Mouse (Mus musculus): Measurements from ENCODE around the gene Exo5. TPM values are rescaled to one million over a fixed set of nuclear protein-coding genes. Genes with fewer than 3 reads are reported as not detected.

The Exo5 gene
- total RNA-seq, 4 experiments from 2014 or later = 2.6 to 3.4 (median 2.9) TPM

- no peak for DNase-seq (ENCODE audit: low spot score)
These were observed 19.2 kb downstream of the Exo5 start for GRCm38 (mm10) chr4:120905644-120906043.

- DNase-seq (ENCODE audit: low spot score) = no peak
These were observed 20.3 kb downstream of the Exo5 start for GRCm38 (mm10) chr4:120904533-120904932.

GRCm38 (mm10) chr4:120895810-120896584, 28.8 kb downstream of the Exo5 start:
- DNase-seq (ENCODE audit: low spot score) = no peak

GRCm38 (mm10) chr4:120895226-120895625, 29.6 kb downstream of the Exo5 start:
- no peak for DNase-seq (ENCODE audit: low spot score)

- DNase-seq (ENCODE audit: low spot score) = no peak
These were observed 30.2 kb downstream of the Exo5 start for GRCm38 (mm10) chr4:120894584-120894983.

- DNase-seq (ENCODE audit: low spot score) = no peak
These were observed 31.0 kb downstream of the Exo5 start for GRCm38 (mm10) chr4:120893656-120894401.

GRCm38 (mm10) chr4:120892516-120892915, 32.3 kb downstream of the Exo5 start:
- DNase-seq (ENCODE audit: low spot score) = no peak

- DNase-seq (ENCODE audit: low spot score) = no peak
These were observed 32.9 kb downstream of the Exo5 start for GRCm38 (mm10) chr4:120891960-120892359.

- no peak for DNase-seq (ENCODE audit: low spot score)
These were observed 33.9 kb downstream of the Exo5 start for GRCm38 (mm10) chr4:120890754-120891440.

- DNase-seq (ENCODE audit: low spot score) = no peak
These were observed 35.9 kb downstream of the Exo5 start for GRCm38 (mm10) chr4:120888884-120889283.

- DNase-seq (ENCODE audit: low spot score) = peak; percentile 19
These were observed 37.3 kb downstream of the Exo5 start for GRCm38 (mm10) chr4:120887381-120888112.

GRCm38 (mm10) chr4:120886811-120887210, 38.0 kb downstream of the Exo5 start:
- no peak for DNase-seq (ENCODE audit: low spot score)

- DNase-seq (ENCODE audit: low spot score) = no peak
These were observed 38.7 kb downstream of the Exo5 start for GRCm38 (mm10) chr4:120886131-120886530.

GRCm38 (mm10) chr4:120885208-120886120, 39.4 kb downstream of the Exo5 start:
- no peak for DNase-seq (ENCODE audit: low spot score)

- no peak for DNase-seq (ENCODE audit: low spot score)
These were observed 42.7 kb downstream of the Exo5 start for GRCm38 (mm10) chr4:120882002-120882625.

GRCm38 (mm10) chr4:120880731-120881432, 43.9 kb downstream of the Exo5 start:
- no peak for DNase-seq (ENCODE audit: low spot score)

- no peak for DNase-seq (ENCODE audit: low spot score)
These were observed 45.4 kb downstream of the Exo5 start for GRCm38 (mm10) chr4:120879386-120879785.

GRCm38 (mm10) chr4:120878728-120879127, 46.1 kb downstream of the Exo5 start:
- DNase-seq (ENCODE audit: low spot score) = no peak

- DNase-seq (ENCODE audit: low spot score) = no peak
These were observed 48.9 kb downstream of the Exo5 start for GRCm38 (mm10) chr4:120875961-120876360.

Data from heart, adult 8-10 months (tissue).